Mouse (Mus musculus): ENCODE measurements around the gene Babam1. TPM values are rescaled to one million over a fixed set of nuclear protein-coding genes. Genes with fewer than 3 reads are reported as not detected.

Gene Babam1
- polyA plus RNA-seq, 1 experiment from 2014 or later = 108 TPM

DNA sequence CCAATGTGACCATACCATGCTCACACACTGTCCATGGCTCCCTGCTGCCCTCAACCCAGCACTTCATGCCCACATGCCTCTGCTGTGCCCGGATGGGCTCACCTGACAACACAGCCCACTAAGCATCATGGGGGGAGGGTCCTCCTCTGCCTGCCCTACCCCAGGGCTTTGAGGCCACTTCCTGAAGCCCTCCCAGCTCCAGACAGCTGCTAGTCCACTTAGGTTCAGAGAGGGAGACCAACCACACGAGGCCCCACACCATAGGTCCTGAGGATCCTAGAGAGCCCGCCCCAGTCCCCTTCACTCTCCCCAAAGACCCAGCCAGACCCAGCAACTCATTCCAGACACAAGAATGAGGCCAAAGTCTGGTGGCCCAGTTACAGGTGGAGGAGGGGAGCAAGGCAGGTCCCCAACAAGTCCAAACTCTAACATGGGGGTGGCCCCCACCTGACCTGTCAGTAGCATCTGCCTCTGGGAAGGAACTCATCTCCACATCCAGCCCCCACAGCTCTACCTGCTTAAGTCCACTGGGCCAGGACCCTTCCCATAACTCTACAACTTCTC, 17.1 kb upstream of the Babam1 start:
- Histone ChIP-seq H3K9ac (ENCODE audit: low read length) (peak overlapping the region; percentile 95), H3K9me3 (ENCODE audit: control insufficient read depth, low read length) (no peaks in the 10 kb centered on the region), H3K4me3 (ENCODE audit: low read length) (peak overlapping the region; percentile 99), H3K27ac (ENCODE audit: low read length) (no peak overlapping the region), H3K27me3 (ENCODE audit: control insufficient read depth, insufficient read depth, low read depth, low read length) (no peaks in the 10 kb centered on the region), H3K4me1 (replicated peaks; ENCODE audit: control insufficient read depth, insufficient read depth, low read length) (peaks cover 56% of the 10 kb centered on the region), H3K36me3 (ENCODE audit: control insufficient read depth, insufficient read depth, low read length) (peaks cover 19% of the 10 kb centered on the region), H3K4me2 (ENCODE audit: low read depth, low read length) (peak overlapping the region; percentile 75)
- ATAC-seq (ENCODE audit: low read depth) = no peak
- 37% methylated on average over 3 of the region's 3 CpGs for WGBS

DNA sequence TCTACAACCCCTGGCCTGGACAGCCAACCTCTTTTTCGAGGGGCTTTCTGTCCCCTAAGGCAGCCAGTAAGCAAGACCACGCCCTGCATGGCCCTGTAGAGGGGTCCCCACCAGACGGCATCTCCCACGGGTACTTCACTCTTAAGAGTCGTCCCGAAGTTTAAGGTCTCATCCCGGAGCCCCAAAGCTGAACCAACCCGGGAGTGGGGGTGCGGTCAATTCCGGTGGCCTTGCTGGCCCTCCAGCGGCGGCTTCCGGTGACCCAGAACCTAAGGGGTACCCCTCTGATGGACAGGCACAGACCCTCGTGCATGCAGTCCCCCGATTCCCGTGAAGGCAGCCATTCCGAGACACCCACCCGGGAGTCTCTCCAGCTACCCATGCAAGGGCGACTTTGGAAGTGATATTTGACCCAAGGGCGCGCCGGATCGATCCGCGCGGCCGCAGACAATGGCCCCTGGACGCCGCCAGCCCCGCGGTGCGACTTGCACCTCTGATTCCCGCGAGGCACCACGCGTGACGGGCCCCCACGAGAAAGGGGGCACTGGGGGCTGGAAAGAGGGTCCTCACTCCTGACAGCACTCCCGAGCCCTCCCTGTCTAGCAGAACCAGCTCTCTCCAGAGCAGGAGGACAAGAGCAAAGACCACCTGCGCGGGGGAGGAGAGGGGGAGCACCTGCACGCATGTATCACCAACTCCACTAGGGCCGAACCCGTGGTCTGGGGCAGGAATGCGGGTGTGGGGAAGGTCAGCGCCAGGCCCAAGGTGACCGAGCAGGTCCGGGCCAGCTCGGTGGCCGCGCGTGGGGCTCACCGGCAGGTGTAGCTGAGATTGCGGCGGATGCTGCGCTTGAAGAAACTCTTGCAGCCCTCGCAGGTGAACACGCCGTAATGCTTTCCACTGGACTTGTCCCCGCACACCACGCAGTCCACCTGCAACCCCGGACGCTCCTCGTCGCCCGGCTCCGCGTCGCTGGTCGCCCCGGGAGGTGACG, 16.2 kb upstream of the Babam1 start:
- peak overlapping the region; percentile 75 for H3K4me2 ChIP-seq (ENCODE audit: low read depth, low read length)
- H3K4me3 ChIP-seq (ENCODE audit: low read length) = peak overlapping the region; percentile 99
- no peaks in the 10 kb centered on the region for H3K27me3 ChIP-seq (ENCODE audit: control insufficient read depth, insufficient read depth, low read depth, low read length)
- H3K36me3 ChIP-seq (ENCODE audit: control insufficient read depth, insufficient read depth, low read length) = peaks cover 12% of the 10 kb centered on the region
- peak overlapping the region; percentile 95 for H3K9ac ChIP-seq (ENCODE audit: low read length)
- H3K27ac ChIP-seq (ENCODE audit: low read length) = peak overlapping the region; percentile 96
- ATAC-seq (ENCODE audit: low read depth) = no peak
- WGBS = under 1% methylated on average over 68 of the region's 72 CpGs
- H3K4me1 ChIP-seq (replicated peaks; ENCODE audit: control insufficient read depth, insufficient read depth, low read length) = peaks cover 51% of the 10 kb centered on the region
- H3K9me3 ChIP-seq (ENCODE audit: control insufficient read depth, low read length) = no peaks in the 10 kb centered on the region

DNA sequence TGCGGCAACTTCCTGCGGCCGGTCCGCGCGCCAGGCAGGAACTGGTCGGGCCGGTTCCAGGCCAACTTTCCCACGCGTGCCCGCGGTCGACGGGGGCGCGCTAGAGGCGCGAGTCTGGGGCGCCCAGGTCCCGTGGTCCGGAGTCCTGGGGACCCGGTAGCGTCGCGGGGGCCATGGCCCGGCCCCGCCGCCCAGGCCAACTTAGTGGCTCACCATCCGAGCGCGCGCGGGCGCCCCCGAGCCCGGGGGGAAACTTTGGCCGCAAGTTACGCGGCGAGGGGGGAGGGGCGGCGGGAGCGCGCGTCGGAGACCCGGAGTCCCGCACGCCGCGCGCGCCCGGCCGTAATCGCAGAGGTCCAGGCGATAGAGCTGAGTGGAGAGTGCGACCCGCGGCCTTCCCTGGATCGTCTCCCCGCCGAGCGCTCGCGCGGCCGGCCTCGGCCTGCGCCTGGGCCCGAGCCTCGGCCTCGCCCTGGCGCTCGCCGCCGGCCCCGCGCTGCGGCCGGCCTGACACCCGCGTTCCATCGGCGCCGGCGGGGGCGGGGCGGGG, 15.2 kb upstream of the Babam1 start, which contains the start of gene Nr2f6:
TSS of gene Nr2f6 (minus strand) at position 540 of the 550 bp plus-strand sequence.
- peaks cover 41% of the 10 kb centered on the region for H3K4me1 ChIP-seq (replicated peaks; ENCODE audit: control insufficient read depth, insufficient read depth, low read length)

DNA sequence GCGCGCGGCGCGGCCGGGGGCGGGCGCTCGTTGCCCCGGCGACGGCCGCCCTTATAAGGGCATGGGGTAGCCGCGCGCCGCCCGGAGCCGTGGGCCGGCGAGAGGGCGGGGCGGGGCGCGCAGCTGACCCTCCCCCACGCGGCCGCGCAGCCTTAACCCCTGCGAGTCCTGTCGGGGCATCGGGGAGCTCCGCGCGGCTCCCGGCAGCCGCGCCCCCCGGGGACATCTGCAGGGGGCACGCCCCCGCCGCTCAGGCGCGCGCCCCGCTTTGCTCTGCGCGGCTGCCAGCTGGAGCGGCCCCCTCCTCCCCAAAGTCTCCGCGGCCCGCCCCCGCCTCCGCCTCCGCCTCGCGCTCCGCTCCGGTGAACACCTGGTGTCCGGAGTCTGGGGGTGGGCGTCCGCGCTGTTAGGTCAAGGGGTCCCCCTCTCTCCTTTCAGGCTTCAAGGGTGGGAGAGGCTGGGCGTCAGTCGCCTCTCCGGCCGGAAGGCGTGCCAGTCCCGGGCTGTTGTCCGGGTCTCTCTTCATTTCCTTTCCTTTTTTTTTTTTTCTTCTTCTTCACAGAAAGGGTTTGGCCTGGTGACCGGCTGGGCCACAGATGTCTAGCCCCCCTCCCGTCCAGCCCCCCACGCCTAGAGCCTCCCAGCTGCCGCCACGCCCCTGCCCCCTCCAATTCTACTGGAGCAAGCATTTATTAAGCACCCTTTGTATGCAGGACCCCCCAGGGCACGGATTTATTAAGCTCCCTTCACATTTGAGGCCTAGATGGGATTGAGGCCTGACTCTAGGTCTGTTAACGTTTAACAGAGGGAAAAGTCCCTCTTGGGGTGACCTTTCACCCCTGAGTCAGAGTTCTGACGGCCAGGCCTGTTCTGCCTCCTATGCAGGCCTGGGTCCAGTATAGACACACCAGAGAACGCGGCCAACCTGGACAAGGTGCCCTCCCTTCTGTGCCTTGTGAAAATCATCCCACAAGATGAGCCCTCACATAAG, 14.4 kb upstream of the Babam1 start:
- Histone ChIP-seq H3K4me2 (ENCODE audit: low read depth, low read length) (peak overlapping the region; percentile 75), H3K9me3 (ENCODE audit: control insufficient read depth, low read length) (no peaks in the 10 kb centered on the region), H3K4me3 (ENCODE audit: low read length) (peak overlapping the region; percentile 99), H3K27ac (ENCODE audit: low read length) (peak overlapping the region; percentile 96), H3K27me3 (ENCODE audit: control insufficient read depth, insufficient read depth, low read depth, low read length) (no peaks in the 10 kb centered on the region), H3K4me1 (replicated peaks; ENCODE audit: control insufficient read depth, insufficient read depth, low read length) (peaks cover 34% of the 10 kb centered on the region), H3K9ac (ENCODE audit: low read length) (peak overlapping the region; percentile 95), H3K36me3 (ENCODE audit: control insufficient read depth, insufficient read depth, low read length) (peaks cover 7% of the 10 kb centered on the region)
- WGBS = 3% methylated on average over 49 of the region's 80 CpGs
- peak; percentile 95 for ATAC-seq (ENCODE audit: low read depth)

More for the DNA sequence above, 15.2 kb upstream of the Babam1 start, which contains the start of gene Nr2f6:
- H3K9me3 ChIP-seq (ENCODE audit: control insufficient read depth, low read length) = no peaks in the 10 kb centered on the region
- no peaks in the 10 kb centered on the region for H3K27me3 ChIP-seq (ENCODE audit: control insufficient read depth, insufficient read depth, low read depth, low read length)
- H3K9ac ChIP-seq (ENCODE audit: low read length) = peak within 1 kb of the TSS; percentile 95
- ATAC-seq (ENCODE audit: low read depth) = peak; percentile 58
- H3K4me2 ChIP-seq (ENCODE audit: low read depth, low read length) = peak within 1 kb of the TSS; percentile 75
- H3K27ac ChIP-seq (ENCODE audit: low read length) = peak within 1 kb of the TSS; percentile 96
- peak within 1 kb of the TSS; percentile 99 for H3K4me3 ChIP-seq (ENCODE audit: low read length)
- peaks cover 8% of the 10 kb centered on the region for H3K36me3 ChIP-seq (ENCODE audit: control insufficient read depth, insufficient read depth, low read length)
- WGBS = under 1% methylated on average over 60 of the region's 89 CpGs

DNA sequence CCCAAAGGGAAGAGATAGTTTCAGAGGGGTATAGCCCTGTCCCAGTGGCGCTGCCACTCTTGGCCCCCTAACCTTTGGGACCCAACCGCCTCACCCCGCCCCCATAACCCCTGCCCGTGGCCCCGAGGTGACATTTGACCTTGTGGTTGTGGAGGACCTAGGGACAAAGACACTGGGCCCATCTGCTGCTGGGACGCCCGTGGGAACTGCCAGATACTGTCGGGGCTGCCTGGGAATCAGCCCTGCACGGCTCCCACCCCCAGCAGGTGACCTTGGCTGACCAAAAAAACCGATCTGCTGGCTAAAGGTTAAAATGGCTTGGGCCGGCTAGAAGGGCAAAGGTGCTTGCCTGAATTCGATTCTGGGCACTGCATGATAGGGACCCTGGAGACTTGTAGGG, 13.3 kb upstream of the Babam1 start:
- H3K27me3 ChIP-seq (ENCODE audit: control insufficient read depth, insufficient read depth, low read depth, low read length) = no peaks in the 10 kb centered on the region
- H3K4me1 ChIP-seq (replicated peaks; ENCODE audit: control insufficient read depth, insufficient read depth, low read length) = peaks cover 32% of the 10 kb centered on the region
- no peaks in the 10 kb centered on the region for H3K9me3 ChIP-seq (ENCODE audit: control insufficient read depth, low read length)
- no peaks in the 10 kb centered on the region for H3K36me3 ChIP-seq (ENCODE audit: control insufficient read depth, insufficient read depth, low read length)
- H3K4me3 ChIP-seq (ENCODE audit: low read length) = no peak overlapping the region
- 29% methylated on average over 12 of the region's 12 CpGs for WGBS
- no peak for ATAC-seq (ENCODE audit: low read depth)
- H3K4me2 ChIP-seq (ENCODE audit: low read depth, low read length) = no peak overlapping the region
- peak overlapping the region; percentile 95 for H3K9ac ChIP-seq (ENCODE audit: low read length)
- peak overlapping the region; percentile 96 for H3K27ac ChIP-seq (ENCODE audit: low read length)

DNA sequence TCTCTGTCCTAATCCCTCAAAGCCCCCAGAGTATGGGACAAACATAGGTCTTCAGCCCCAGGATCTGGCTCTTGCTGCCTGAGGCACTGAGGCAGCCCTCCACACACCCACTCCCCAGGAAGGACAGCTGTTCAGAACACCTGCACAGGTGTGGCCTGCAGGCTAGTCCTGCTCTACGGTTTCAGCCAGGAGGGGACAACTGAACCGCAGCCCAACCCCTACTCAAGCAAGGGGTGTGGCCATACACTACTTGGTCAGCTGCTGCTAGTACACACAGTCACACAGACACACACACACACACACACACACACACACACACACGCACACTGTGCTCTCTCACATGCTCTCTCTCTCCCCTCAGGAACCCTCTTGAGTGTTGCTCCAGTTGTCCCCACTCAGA, 12.8 kb upstream of the Babam1 start:
- no peak overlapping the region for H3K9ac ChIP-seq (ENCODE audit: low read length)
- ATAC-seq (ENCODE audit: low read depth) = no peak

DNA sequence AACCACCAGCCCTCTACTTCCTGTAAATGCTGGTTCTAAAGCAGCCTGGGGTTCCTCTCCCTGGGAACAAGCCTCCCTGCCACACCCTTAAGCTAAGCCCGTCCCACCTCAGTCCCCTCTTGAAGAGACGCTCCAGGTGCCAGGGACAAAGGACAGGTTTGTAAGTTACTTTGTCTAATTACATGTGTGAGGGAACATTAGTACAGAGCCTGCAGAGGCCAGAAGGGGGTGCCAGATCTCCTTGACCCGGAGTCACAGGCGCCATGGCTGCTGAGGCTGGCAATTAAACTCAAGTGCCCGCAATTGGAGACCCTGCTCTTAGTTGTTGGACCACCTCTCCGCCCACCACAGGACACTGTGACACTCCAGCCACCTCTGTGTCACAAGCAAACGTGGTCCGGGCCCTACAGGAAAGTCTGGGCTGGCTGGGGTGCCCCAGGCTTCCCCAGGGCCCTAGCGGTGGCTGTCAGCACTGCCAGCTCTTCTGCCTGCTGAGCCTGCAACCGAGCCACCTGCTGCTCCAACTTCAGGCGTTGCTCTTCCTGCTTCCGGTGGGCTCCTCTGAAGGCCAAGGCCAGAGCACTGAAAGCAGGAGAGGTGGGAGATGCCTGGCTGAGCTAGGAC, 11.3 kb upstream of the Babam1 start:
- Histone ChIP-seq H3K4me1 (replicated peaks; ENCODE audit: control insufficient read depth, insufficient read depth, low read length) (peaks cover 16% of the 10 kb centered on the region), H3K4me3 (ENCODE audit: low read length) (no peak overlapping the region), H3K9ac (ENCODE audit: low read length) (no peak overlapping the region), H3K9me3 (ENCODE audit: control insufficient read depth, low read length) (no peaks in the 10 kb centered on the region), H3K27me3 (ENCODE audit: control insufficient read depth, insufficient read depth, low read depth, low read length) (no peaks in the 10 kb centered on the region), H3K4me2 (ENCODE audit: low read depth, low read length) (no peak overlapping the region), H3K27ac (ENCODE audit: low read length) (no peak overlapping the region), H3K36me3 (ENCODE audit: control insufficient read depth, insufficient read depth, low read length) (0 out of 2 replicates have a peak, but pooled peaks cover 3% of the 10 kb centered on the region)
- 59% methylated on average over 12 of the region's 12 CpGs for WGBS
- ATAC-seq (ENCODE audit: low read depth) = no peak

More for the DNA sequence above, 12.8 kb upstream of the Babam1 start:
- no peak overlapping the region for H3K27ac ChIP-seq (ENCODE audit: low read length)
- 45% methylated on average over 3 of the region's 3 CpGs for WGBS
- H3K4me2 ChIP-seq (ENCODE audit: low read depth, low read length) = no peak overlapping the region
- H3K4me3 ChIP-seq (ENCODE audit: low read length) = no peak overlapping the region
- peaks cover 27% of the 10 kb centered on the region for H3K4me1 ChIP-seq (replicated peaks; ENCODE audit: control insufficient read depth, insufficient read depth, low read length)
- no peaks in the 10 kb centered on the region for H3K27me3 ChIP-seq (ENCODE audit: control insufficient read depth, insufficient read depth, low read depth, low read length)
- H3K36me3 ChIP-seq (ENCODE audit: control insufficient read depth, insufficient read depth, low read length) = no peaks in the 10 kb centered on the region
- H3K9me3 ChIP-seq (ENCODE audit: control insufficient read depth, low read length) = no peaks in the 10 kb centered on the region

DNA sequence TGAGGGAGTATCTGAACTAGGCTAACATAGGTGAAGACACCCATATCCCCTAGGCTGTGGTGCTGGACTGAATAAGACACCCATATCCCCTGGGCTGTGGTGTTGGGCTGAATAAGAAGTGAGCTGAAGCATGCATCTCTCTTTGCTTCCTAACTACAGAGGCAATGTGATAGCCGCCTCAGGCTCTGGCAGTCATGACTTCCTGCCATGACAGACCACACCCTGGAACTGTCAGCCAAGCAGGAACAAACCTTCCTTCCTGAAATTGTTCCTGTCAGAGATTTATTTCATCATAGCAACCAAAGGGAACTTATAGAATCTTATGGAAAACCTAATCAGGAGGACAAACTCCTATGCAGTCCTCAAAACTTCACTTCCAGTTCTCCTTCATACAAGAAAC, 8.4 kb upstream of the Babam1 start:
- WGBS = 41% methylated on average over 1 of the region's 1 CpGs
- H3K27me3 ChIP-seq (ENCODE audit: control insufficient read depth, insufficient read depth, low read depth, low read length) = no peaks in the 10 kb centered on the region
- H3K36me3 ChIP-seq (ENCODE audit: control insufficient read depth, insufficient read depth, low read length) = 0 out of 2 replicates have a peak, but pooled peaks cover 3% of the 10 kb centered on the region
- H3K9ac ChIP-seq (ENCODE audit: low read length) = no peak overlapping the region
- H3K4me2 ChIP-seq (ENCODE audit: low read depth, low read length) = no peak overlapping the region
- no peak for ATAC-seq (ENCODE audit: low read depth)
- no peak overlapping the region for H3K27ac ChIP-seq (ENCODE audit: low read length)
- H3K9me3 ChIP-seq (ENCODE audit: control insufficient read depth, low read length) = no peaks in the 10 kb centered on the region
- peaks cover 11% of the 10 kb centered on the region for H3K4me1 ChIP-seq (replicated peaks; ENCODE audit: control insufficient read depth, insufficient read depth, low read length)
- H3K4me3 ChIP-seq (ENCODE audit: low read length) = no peak overlapping the region
